Mouse (Mus musculus) gastrocnemius, postnatal 36 days (tissue): Measurements from ENCODE around the gene Car5a. TPM values are rescaled to one million over a fixed set of nuclear protein-coding genes. Genes with fewer than 3 reads are reported as not detected.
A peak's percentile ranks its signal among the peaks of the same experiment; 100 is the strongest.

ENCODE experiments used
- DNase-seq, 2 experiments: peaks; one replicate each; pipeline ENCODE4 v3.0.0; 2022
- intact Hi-C: fragments of 180-260 bp; cut with DNase I; formaldehyde crosslinking; loops from one replicate; pipeline ENCODE4 v1.15.1; 2025
- total RNA-seq, 2 experiments: library from RNA; stranded (reverse); gene quantifications; 2 replicates each; pipeline ENCODE4 v1.2.3; 2021

The Car5a gene
- total RNA-seq, 2 experiments from 2014 or later: not detected

DNA sequence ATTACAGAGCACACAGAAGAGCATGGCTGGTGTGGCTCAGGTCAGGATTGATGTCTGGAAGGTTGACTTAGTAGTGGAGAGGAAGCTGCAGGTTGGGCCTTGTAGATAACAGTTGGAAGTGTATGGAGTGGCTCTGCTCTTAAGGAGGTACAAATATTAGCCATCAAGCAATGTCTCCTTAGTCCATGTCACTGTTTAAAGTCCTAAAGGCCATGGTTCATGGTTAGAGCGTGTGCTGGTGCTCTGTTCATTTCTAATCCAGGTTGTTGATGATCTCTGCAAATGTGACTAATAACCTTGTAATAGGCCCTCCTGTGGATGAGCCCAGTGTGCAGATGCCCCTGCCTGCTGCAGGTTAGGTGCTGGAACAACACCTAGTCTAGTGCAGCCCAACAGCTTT is 13.7 kb upstream of the Car5a start:
- intact Hi-C loops: no loop called here
- no peak for DNase-seq

- no peak for DNase-seq
- intact Hi-C loops: no loop called here
Observed at GRCm38 (mm10) chr8:121955825-121956500, 11.3 kb upstream of the Car5a start.

DNA sequence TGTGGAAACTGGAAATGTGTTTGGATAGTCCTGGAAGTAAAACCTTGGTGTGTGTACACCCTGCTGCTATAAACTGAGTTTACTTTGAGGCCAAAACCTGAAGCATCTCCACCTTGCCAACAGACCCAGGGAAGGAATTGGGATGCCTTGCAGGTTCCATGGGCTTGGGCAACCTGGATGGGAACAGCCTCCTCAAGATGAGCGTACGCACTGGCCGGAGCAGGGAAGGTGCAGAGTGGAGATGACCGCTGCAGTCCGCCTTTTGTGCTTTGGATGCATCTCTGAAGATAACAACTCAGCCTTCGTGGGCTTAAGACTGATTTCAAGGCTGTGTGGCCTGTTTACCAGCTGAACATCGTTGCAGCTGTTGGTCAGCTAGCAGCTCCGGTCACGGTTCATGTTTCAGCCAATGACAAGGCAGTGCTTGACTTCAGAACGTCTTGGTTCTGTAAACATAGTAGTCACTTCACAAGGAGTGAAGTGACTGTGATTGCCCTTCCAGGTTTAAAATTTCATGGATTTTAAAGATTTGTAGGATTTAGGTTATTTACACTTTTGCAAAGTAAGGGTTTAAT is 10.4 kb upstream of the Car5a start:
- no peak for DNase-seq
- intact Hi-C loops: no loop called here

GRCm38 (mm10) chr8:121953821-121954545 is 9.3 kb upstream of the Car5a start:
- no peak for DNase-seq
- intact Hi-C loops: no loop called here

DNA sequence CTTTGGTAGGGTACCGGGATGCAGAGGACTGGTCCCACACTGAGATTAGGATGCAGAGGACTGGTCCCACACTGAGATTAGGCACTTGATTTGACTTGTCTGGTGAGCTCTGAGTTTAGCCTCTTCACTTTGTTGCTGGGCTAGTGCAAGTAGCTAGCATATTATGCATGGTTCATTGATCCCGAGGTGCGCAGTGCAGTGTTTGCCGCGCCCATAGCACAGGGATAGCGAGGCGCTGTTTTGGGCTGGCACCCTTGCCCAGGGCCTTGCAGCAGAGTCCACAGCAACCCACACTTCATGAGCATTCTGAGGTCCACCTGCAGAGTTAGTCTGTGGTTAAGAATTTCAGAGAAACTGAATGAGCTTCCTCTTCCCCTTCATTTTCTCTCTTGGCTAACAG is 8.1 kb upstream of the Car5a start:
- DNase-seq: no peak
- intact Hi-C loops: no loop called here

- no peak for DNase-seq
- intact Hi-C loops: no loop called here
Observed at GRCm38 (mm10) chr8:121952122-121952521, 7.4 kb upstream of the Car5a start.

GRCm38 (mm10) chr8:121951656-121952009 is 6.9 kb upstream of the Car5a start:
- intact Hi-C loops: no loop called here
- DNase-seq: no peak

DNA sequence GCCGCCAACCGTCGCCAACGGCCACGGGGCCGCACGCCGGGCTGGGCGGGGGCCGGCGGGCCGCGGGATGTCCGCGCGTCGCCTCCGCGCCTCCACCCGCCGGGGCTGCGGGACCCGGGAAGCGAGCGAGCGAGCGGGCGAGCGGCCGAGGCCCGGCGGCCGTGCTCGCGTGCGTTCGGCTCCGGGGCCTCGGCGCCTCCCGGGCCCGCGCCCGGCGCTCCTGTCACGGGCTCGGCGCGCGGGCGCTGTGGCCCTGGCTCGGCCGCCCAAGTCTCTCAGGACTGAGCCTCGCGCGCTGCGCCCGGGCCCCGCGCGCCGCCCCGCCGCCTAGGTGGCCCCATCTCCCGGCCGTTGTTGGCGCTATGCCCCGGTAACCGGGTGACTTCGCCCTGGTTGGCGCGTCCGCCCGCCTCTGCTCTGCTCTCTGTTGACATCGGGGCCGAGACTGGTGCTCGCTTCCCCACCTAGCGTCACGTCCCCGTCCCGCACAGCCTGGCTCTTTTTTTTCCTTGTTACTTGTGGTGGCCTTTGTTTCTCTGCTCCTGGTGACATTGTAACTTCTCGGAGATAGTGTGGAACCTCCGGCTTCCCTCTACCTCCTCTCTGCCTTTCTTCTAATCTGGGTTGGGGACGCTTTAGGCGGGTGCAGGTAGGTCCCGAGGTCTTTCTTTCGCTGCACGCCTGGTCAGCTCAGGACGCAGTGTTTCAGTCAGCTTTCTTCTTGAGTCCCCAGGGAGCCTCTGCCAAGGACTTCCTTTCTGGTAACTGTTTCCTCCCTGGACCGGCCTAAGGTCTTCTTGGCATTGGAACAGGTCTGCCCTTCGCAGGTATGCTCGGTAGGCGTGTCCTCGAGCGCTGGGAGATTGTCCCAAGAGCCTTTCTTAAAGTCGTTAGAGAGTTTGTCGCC is 6.3 kb upstream of the Car5a start:
- DNase-seq: peak in 1 of 2 experiments; percentile 69
- intact Hi-C loops: no loop called here

DNA sequence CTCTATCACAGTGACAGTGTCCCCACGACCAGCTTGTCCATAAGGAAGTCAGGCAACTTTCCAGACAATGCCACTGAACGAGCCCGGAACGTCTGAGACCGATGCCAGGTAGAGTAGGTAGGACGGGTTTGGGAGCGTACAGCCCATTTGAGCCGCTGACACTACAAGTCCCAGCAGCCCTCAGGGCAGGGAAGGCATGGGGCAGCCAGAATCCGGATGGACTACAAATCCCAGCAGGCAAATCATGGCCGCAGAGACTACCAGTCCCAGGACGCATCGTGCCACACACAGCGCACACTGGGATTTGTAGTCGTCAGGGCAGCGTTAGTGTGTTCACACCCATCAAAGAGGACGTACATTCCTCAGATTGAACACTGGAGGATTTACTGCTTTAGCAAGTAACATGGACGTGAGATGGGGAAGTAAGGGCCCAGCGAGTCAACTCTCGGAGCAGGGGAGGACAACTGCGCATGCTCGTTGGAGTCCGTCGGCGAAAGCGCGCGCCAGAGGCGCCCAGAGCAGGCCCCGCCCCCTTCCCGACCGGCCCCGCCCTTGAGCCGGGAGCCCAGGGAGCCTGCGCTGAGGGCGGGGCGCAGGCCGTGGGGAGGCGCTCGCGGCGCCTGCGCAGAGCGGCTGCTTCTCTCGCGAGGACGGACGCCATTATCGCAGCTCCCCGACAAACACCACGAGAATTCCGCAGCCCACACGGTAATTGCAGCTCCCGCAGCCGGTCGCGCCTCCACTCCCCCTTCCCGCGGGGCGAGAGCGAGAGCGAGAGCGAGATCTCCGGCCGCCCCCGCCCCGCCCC is 5.4 kb upstream of the Car5a start:
- DNase-seq: peak; percentile 98 to 99
- intact Hi-C loops: no loop called here

GRCm38 (mm10) chr8:121949222-121949800 is 4.6 kb upstream of the Car5a start, which contains the start of gene Banp:
TSS of gene Banp (plus strand) at chr8:121949750.
- intact Hi-C loops: no loop called here

DNA sequence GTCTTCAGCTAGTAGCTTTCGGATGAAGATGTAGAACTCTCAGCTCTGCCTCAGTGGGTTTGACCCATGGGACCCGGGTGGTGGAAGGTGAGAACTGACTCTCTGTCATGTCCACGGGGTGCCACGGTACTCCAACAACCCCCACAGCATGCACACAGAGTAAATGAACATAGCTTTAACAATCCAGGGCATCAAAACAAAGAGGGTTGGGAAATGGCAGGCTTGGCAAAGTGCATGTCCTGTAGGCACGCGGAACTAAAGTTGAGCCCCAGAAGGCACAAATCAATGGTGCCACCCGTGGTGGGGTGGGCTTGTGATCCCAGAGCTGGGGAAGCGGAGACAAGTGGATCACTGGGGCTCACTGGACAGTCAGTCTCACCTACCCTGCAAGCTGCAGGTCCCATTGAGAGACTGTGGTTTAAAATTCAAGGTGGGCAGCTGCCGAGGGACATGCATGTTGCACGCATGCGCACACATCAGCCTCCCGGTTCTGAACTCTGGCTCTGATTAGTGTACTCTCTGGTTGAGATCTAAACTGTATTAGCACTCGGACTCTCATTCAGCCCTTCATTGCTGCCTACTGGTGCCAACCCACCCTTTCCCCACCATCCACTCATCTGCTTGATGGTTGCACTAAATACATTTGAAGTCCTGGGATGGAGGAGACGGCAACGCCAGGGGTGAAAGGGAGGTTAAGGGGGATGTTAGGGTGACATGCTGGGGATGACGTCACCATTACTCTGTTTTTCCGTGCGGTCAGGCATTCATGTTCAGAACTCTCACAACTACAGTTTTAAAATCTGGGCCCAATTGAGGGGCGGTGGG is 3.8 kb upstream of the Car5a start:
- intact Hi-C loops: no loop called here
- DNase-seq: no peak

More at GRCm38 (mm10) chr8:121949222-121949800, 4.6 kb upstream of the Car5a start, which contains the start of gene Banp:
- no peak for DNase-seq

DNA sequence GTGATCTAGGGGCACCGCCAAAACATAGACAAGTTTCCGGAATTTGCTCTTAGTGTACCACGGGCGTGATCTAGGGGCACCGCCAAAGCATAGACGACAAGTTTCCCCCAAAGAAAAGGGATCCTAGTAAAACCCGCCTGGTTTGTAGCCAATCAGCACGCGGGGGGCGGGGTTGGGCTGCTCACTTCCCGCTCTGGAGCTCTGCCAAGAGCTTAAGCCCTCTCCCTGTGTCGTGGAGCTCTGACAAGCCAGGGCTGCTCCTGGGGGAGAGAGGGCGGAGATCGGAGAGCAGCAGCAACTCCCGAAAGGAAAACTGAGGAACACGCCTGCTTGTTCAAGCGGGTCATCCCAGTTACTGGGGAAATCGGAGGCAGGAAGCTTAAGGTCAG is 3.0 kb upstream of the Car5a start:
- intact Hi-C loops: no loop called here
- DNase-seq: peak; percentile 83 to 86

GRCm38 (mm10) chr8:121947047-121947752 is 2.5 kb upstream of the Car5a start:
- intact Hi-C loops: no loop called here
- DNase-seq: no peak

DNA sequence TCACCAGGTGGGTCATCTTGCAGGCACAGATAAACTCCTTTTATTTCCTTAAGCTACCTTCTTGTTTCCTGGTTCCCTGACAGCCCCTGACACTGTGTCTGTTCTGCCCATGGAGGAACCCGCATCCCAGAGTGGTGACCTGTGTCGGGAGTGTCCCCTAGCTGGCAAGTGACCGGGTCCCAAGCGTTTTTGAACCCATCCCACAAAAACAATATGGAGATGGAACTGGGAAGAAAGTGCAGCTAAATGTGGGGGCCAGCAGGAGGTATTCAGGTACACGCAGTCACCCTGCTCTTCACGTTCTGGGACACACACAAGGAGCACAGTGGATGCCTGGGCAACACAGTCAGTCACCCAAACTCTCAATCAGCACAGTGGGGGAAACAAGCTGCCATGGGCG is 1.6 kb upstream of the Car5a start:
- no peak for DNase-seq
- intact Hi-C loops: no loop called here

DNA sequence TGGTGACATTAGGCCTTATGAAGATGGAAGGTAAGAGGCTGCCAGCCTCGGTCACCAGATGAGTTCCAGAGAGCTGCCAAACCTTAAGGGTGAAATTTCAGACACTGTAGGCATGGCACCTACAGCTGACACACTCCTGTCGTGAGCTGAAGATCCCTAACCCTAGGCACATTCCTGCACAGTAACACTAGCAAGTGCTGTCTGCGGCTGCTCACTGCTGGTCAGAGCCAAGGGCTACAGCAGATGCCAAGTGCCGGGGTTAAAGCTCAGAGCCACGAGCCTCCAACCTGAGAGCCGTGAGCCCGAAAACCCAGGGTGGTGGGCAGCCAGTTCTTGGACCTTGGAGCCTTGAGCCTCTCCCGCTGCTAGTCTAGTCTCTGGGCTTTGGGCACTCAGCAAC is 988 bp downstream of the Car5a start:
- no peak for DNase-seq
- intact Hi-C loops: no loop called here

- DNase-seq: no peak
- intact Hi-C loops: no loop called here
Observed at GRCm38 (mm10) chr8:121943057-121943540, 1.6 kb downstream of the Car5a start.

DNA sequence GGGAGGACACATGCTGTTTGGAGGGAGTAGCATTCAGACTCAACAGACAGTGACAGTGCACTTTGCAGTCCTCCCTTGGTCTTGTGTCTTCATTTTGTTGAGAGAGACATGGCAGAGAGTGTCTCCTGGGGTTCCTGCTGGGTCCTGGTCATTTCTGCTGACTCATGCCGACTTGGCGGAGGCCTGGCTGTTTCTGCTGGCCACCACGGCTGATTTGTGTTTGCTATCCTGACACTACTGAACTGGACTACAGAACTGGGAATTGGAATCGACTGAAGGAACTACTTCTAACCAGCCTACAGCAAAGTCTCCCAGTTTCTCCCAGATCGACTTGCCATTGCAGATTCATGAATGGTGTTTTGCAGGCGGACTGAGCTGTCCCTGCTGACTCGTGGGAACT is 6.0 kb downstream of the Car5a start:
- intact Hi-C loops: no loop called here
- no peak for DNase-seq

GRCm38 (mm10) chr8:121936391-121936790 is 8.3 kb downstream of the Car5a start:
- intact Hi-C loops: no loop called here
- DNase-seq: peak; percentile 45 to 59
